Mouse (Mus musculus): ENCODE measurements around the gene BC052040.

The BC052040 gene

GRCm38 (mm10) chr2:115601280-115601679, 19.8 kb downstream of the BC052040 start:
- DNase-seq (ENCODE audit: low spot score in 2 of 2) = no peak

GRCm38 (mm10) chr2:115602116-115602515, 20.6 kb downstream of the BC052040 start:
- DNase-seq (ENCODE audit: low spot score in 2 of 2) = no peak

GRCm38 (mm10) chr2:115604132-115604531, 22.6 kb downstream of the BC052040 start:
- DNase-seq (ENCODE audit: low spot score in 2 of 2) = no peak

- DNase-seq (ENCODE audit: low spot score in 2 of 2) = no peak
Measured at GRCm38 (mm10) chr2:115605829-115606336, 24.4 kb downstream of the BC052040 start.

GRCm38 (mm10) chr2:115609020-115609419, 27.5 kb downstream of the BC052040 start:
- DNase-seq (ENCODE audit: low spot score in 2 of 2) = no peak

- no peak for DNase-seq (ENCODE audit: low spot score in 2 of 2)
Measured at GRCm38 (mm10) chr2:115610092-115610491, 28.6 kb downstream of the BC052040 start.

GRCm38 (mm10) chr2:115610503-115610902, 29.0 kb downstream of the BC052040 start:
- DNase-seq (ENCODE audit: low spot score in 2 of 2) = no peak

- DNase-seq (ENCODE audit: low spot score in 2 of 2) = no peak
Measured at GRCm38 (mm10) chr2:115613830-115614520, 32.5 kb downstream of the BC052040 start.

- DNase-seq (ENCODE audit: low spot score in 2 of 2) = no peak
Measured at GRCm38 (mm10) chr2:115628471-115628870, 47.0 kb downstream of the BC052040 start.

GRCm38 (mm10) chr2:115631031-115631434, 49.5 kb downstream of the BC052040 start:
- DNase-seq (ENCODE audit: low spot score in 2 of 2) = no peak

GRCm38 (mm10) chr2:115631826-115632225, 50.3 kb downstream of the BC052040 start:
- DNase-seq (ENCODE audit: low spot score in 2 of 2) = no peak

GRCm38 (mm10) chr2:115650203-115650602, 68.7 kb downstream of the BC052040 start:
- DNase-seq (ENCODE audit: low spot score in 2 of 2) = no peak

GRCm38 (mm10) chr2:115659712-115660111, 78.2 kb downstream of the BC052040 start:
- DNase-seq (ENCODE audit: low spot score in 2 of 2) = peak in 1 of 2 experiments; percentile 26

GRCm38 (mm10) chr2:115660213-115661120, 79.0 kb downstream of the BC052040 start:
- no peak for DNase-seq (ENCODE audit: low spot score in 2 of 2)

- no peak for DNase-seq (ENCODE audit: low spot score in 2 of 2)
Measured at GRCm38 (mm10) chr2:115667516-115667915, 86.0 kb downstream of the BC052040 start.

- no peak for DNase-seq (ENCODE audit: low spot score in 2 of 2)
Measured at GRCm38 (mm10) chr2:115673054-115673660, 91.6 kb downstream of the BC052040 start.

GRCm38 (mm10) chr2:115678786-115679185, 97.3 kb downstream of the BC052040 start:
- no peak for DNase-seq (ENCODE audit: low spot score in 2 of 2)

- DNase-seq (ENCODE audit: low spot score in 2 of 2) = no peak
Measured at GRCm38 (mm10) chr2:115685250-115685649, 103.7 kb downstream of the BC052040 start.

GRCm38 (mm10) chr2:115687612-115688011, 106.1 kb downstream of the BC052040 start:
- DNase-seq (ENCODE audit: low spot score in 2 of 2) = no peak

- peak in 1 of 2 experiments; percentile 49 for DNase-seq (ENCODE audit: low spot score in 2 of 2)
Measured at GRCm38 (mm10) chr2:115688282-115688681, 106.8 kb downstream of the BC052040 start.

GRCm38 (mm10) chr2:115693841-115694240, 112.3 kb downstream of the BC052040 start:
- DNase-seq (ENCODE audit: low spot score in 2 of 2) = no peak

GRCm38 (mm10) chr2:115694386-115694785, 112.9 kb downstream of the BC052040 start:
- no peak for DNase-seq (ENCODE audit: low spot score in 2 of 2)
